Mouse (Mus musculus) MEL (cell line): ENCODE results near the gene Pygo2. TPM values are rescaled to one million over a fixed set of nuclear protein-coding genes. Genes with fewer than 3 reads are reported as not detected.

Experiments used
- DNase-seq: peaks from one replicate; pipeline ENCODE4 v3.0.0; 2011; ENCODE audit warnings: low read depth, low spot score
- H3K27ac ChIP-seq: 2 replicates; pipeline ENCODE4 v1.5.1; 2012; ENCODE audit warnings: low read depth, mild to moderate bottlenecking, control low read depth, low read length, moderate library complexity; ENCODE audit not compliant: control insufficient read depth
- H3K27me3 ChIP-seq, 2 experiments: fragments of 150-350 bp in 1 of 2; sonication (generic) in 1 of 2; 2 replicates each; pipeline ENCODE4 v1.6.1; 2012; ENCODE audit warnings: low read length in 2 of 2, mild to moderate bottlenecking in 2 of 2, improper control_type of control experiment in 1 of 2, moderate library complexity in 1 of 2; ENCODE audit not compliant: insufficient read depth in 2 of 2, control insufficient read depth in 1 of 2
- H3K36me3 ChIP-seq, 2 experiments: 2 replicates each; pipeline ENCODE4 v1.6.1; 2012 to 2014; ENCODE audit warnings: low read length in 2 of 2, improper control_type of control experiment in 1 of 2, inconsistent platforms in 1 of 2, mild to moderate bottlenecking in 1 of 2; ENCODE audit not compliant: insufficient read depth in 2 of 2, control insufficient read depth in 1 of 2
- H3K4me1 ChIP-seq, 2 experiments: fragments of 150-350 bp in 1 of 2; sonication (generic) in 1 of 2; 2 replicates each; pipeline ENCODE4 v1.6.1; 2012; ENCODE audit warnings: low read length in 2 of 2, improper control_type of control experiment in 1 of 2, mild to moderate bottlenecking in 1 of 2; ENCODE audit not compliant: insufficient read depth in 2 of 2, control insufficient read depth in 1 of 2
- H3K4me3 ChIP-seq, 2 experiments: fragments of 150-350 bp in 1 of 2; sonication (generic) in 1 of 2; 2 replicates each; pipeline ENCODE4 v1.5.1; 2012; ENCODE audit warnings: low read depth in 2 of 2, low read length in 2 of 2, mild to moderate bottlenecking in 2 of 2, moderate library complexity in 2 of 2, control low read depth in 1 of 2, improper control_type of control experiment in 1 of 2; ENCODE audit not compliant: control insufficient read depth in 1 of 2, insufficient read depth in 1 of 2
- H3K79me2 ChIP-seq: 2 replicates; pipeline ENCODE4 v1.6.1; 2012; ENCODE audit warnings: mild to moderate bottlenecking, low read length, moderate library complexity; ENCODE audit not compliant: control insufficient read depth, poor library complexity, insufficient read depth
- H3K9ac ChIP-seq: 2 replicates; pipeline ENCODE4 v1.6.1; 2012; ENCODE audit warnings: low read depth, mild to moderate bottlenecking, control low read depth, low read length, moderate library complexity; ENCODE audit not compliant: control insufficient read depth, poor library complexity, severe bottlenecking
- H3K9me3 ChIP-seq: fragments of 150-350 bp; sonication (generic); replicated peaks from 2 replicates; pipeline ENCODE4 v1.6.1; 2012; ENCODE audit warnings: mild to moderate bottlenecking, low read length, improper control_type of control experiment, moderate library complexity; ENCODE audit not compliant: insufficient read depth
- BHLHE40 ChIP-seq: IDR thresholded peaks from 2 replicates; pipeline ENCODE4 v1.6.1; 2012; ENCODE audit warnings: low read depth, mild to moderate bottlenecking, inconsistent platforms, low read length, improper control_type of control experiment, borderline replicate concordance
- CTCF ChIP-seq, 3 experiments: IDR thresholded peaks in 2 of 3; conservative IDR thresholded peaks in 1 of 3; 2 replicates each; pipeline ENCODE4 v1.5.1; 2011 to 2012; ENCODE audit warnings: low read length in 3 of 3, low read depth in 2 of 3, mild to moderate bottlenecking in 2 of 3, improper control_type of control experiment in 1 of 3, inconsistent platforms in 1 of 3, mixed read lengths in 1 of 3, moderate library complexity in 1 of 3; ENCODE audit not compliant: control insufficient read depth in 1 of 3, insufficient read depth in 1 of 3, poor library complexity in 1 of 3, severe bottlenecking in 1 of 3
- E2F4 ChIP-seq: IDR thresholded peaks from 2 replicates; pipeline ENCODE4 v1.6.1; 2011; ENCODE audit warnings: low read depth, low read length, improper control_type of control experiment, borderline replicate concordance
- ELF1 ChIP-seq: IDR thresholded peaks from 2 replicates; pipeline ENCODE4 v1.6.1; 2014; ENCODE audit warnings: low read depth, mild to moderate bottlenecking, inconsistent platforms, low read length, improper control_type of control experiment, moderate library complexity
- HCFC1 ChIP-seq: IDR thresholded peaks from 2 replicates; pipeline ENCODE4 v1.6.1; 2012; ENCODE audit warnings: low read depth, mild to moderate bottlenecking, inconsistent platforms, low read length, improper control_type of control experiment, moderate library complexity
- MAFK ChIP-seq: IDR thresholded peaks from 2 replicates; pipeline ENCODE4 v1.6.1; 2011; ENCODE audit warnings: low read depth, mild to moderate bottlenecking, low read length, improper control_type of control experiment, borderline replicate concordance
- MAZ ChIP-seq: IDR thresholded peaks from 2 replicates; pipeline ENCODE4 v1.6.1; 2012; ENCODE audit warnings: low read depth, mild to moderate bottlenecking, inconsistent platforms, low read length, improper control_type of control experiment
- MEF2A ChIP-seq: IDR thresholded peaks from 2 replicates; pipeline ENCODE4 v1.6.1; 2014; ENCODE audit warnings: low read depth, mild to moderate bottlenecking, inconsistent platforms, low read length, improper control_type of control experiment; ENCODE audit not compliant: poor library complexity, insufficient replicate concordance, severe bottlenecking; ENCODE audit errors: extremely low read depth
- MYB ChIP-seq: IDR thresholded peaks from 2 replicates; pipeline ENCODE4 v1.6.1; 2011; ENCODE audit warnings: mild to moderate bottlenecking, low read depth, low read length, improper control_type of control experiment
- MYC ChIP-seq: IDR thresholded peaks from 2 replicates; pipeline ENCODE4 v1.6.1; 2011; ENCODE audit warnings: low read depth, mild to moderate bottlenecking, low read length, improper control_type of control experiment, moderate library complexity
- NRF1 ChIP-seq: IDR thresholded peaks from 2 replicates; pipeline ENCODE4 v1.6.1; 2014; ENCODE audit warnings: low read depth, mild to moderate bottlenecking, inconsistent platforms, low read length, improper control_type of control experiment, moderate library complexity; ENCODE audit not compliant: poor library complexity, insufficient read depth, severe bottlenecking
- POLR2AphosphoS5 ChIP-seq: IDR thresholded peaks from 2 replicates; pipeline ENCODE4 v1.6.1; 2012; ENCODE audit warnings: low read depth, borderline replicate concordance, mild to moderate bottlenecking, inconsistent platforms, low read length, moderate library complexity, mixed read lengths
- RAD21 ChIP-seq: IDR thresholded peaks from 2 replicates; pipeline ENCODE4 v1.6.1; 2011; ENCODE audit warnings: mild to moderate bottlenecking, low read depth, low read length, improper control_type of control experiment
- RCOR1 ChIP-seq: IDR thresholded peaks from 2 replicates; pipeline ENCODE4 v1.6.1; 2012; ENCODE audit warnings: low read depth, mild to moderate bottlenecking, inconsistent platforms, low read length, improper control_type of control experiment
- SIN3A ChIP-seq: IDR thresholded peaks from 2 replicates; pipeline ENCODE4 v1.6.1; 2012; ENCODE audit warnings: low read length, improper control_type of control experiment, inconsistent platforms
- SMC3 ChIP-seq: IDR thresholded peaks from 2 replicates; pipeline ENCODE4 v1.6.1; 2011; ENCODE audit warnings: low read depth, low read length, improper control_type of control experiment
- ZC3H11A ChIP-seq: IDR thresholded peaks from 2 replicates; pipeline ENCODE4 v1.6.1; 2012; ENCODE audit warnings: low read depth, mild to moderate bottlenecking, inconsistent platforms, low read length, improper control_type of control experiment
- ZKSCAN1 ChIP-seq: IDR thresholded peaks from 2 replicates; pipeline ENCODE4 v1.6.1; 2012; ENCODE audit warnings: low read depth, mild to moderate bottlenecking, inconsistent platforms, low read length, improper control_type of control experiment, moderate library complexity
- ZMIZ1 ChIP-seq: IDR thresholded peaks from 2 replicates; pipeline ENCODE4 v1.6.1; 2012; ENCODE audit warnings: low read depth, mild to moderate bottlenecking, inconsistent platforms, low read length, improper control_type of control experiment, moderate library complexity
- ZNF384 ChIP-seq: IDR thresholded peaks from 2 replicates; pipeline ENCODE4 v1.6.1; 2012; ENCODE audit warnings: low read depth, mild to moderate bottlenecking, inconsistent platforms, low read length, improper control_type of control experiment
- polyA plus RNA-seq, 2 experiments: library from polyadenylated mRNA; stranded (reverse) in 1 of 2; unstranded in 1 of 2; fragments of >175 nt in 1 of 2; fragments of >200 nt in 1 of 2; gene quantifications; 2 replicates each; pipeline versions ENCODE4 v1.2.1 to v1.2.4; 2012; ENCODE audit warnings: low replicate concordance in 2 of 2, low read depth in 1 of 2; ENCODE audit not compliant: insufficient read length in 2 of 2, insufficient read depth in 1 of 2, missing spikeins in 1 of 2
- total RNA-seq: library from RNA; depleted of rRNA; stranded (reverse); fragments of 300-350 nt; gene quantifications from 2 replicates; pipeline ENCODE4 v1.2.3, GENCODE M21; 2012

Pygo2 gene
- total and polyA plus RNA-seq, 3 experiments: 50.3 to 61.1 TPM; not detected in 1

- TF ChIP-seq MAZ: peak; percentile 85
- TF ChIP-seq MEF2A: peak; percentile 4; the same call in 1 of the 2 replicates
- TF ChIP-seq ZNF384: peak; percentile 81
- no peak for TF ChIP-seq ELF1
- no peak for TF ChIP-seq MYB
- TF ChIP-seq MAFK: no peak
- peak; percentile 66 for TF ChIP-seq HCFC1
- TF ChIP-seq CTCF (IDR thresholded peaks at IDR 0.05 in 2 of 3, conservative IDR thresholded peaks at IDR 0.05 in 1 of 3; ENCODE audit: control insufficient read depth in 1 of 3, insufficient read depth in 1 of 3, low read depth in 2 of 3, low read length in 3 of 3, poor library complexity in 1 of 3, severe bottlenecking in 1 of 3): no peak
These were observed 29.2 kb downstream of the Pygo2 start (continued) for GRCm38 (mm10) chr3:89458965-89459807.

- no peak overlapping the region for H3K9ac ChIP-seq
- H3K4me1 ChIP-seq: peaks cover 0 to 8% of the 10 kb centered on the region in 2 experiments; a peak in 2 of 4 replicates
- TF ChIP-seq ZNF384 (no peak), MYC (no peak), ZMIZ1 (no peak), ZC3H11A (no peak), SMC3 (no peak), NRF1 (no peak), E2F4 (no peak), SIN3A (no peak), BHLHE40 (no peak), POLR2AphosphoS5 (no peak), ZKSCAN1 (no peak), RAD21 (no peak), RCOR1 (no peak), ELF1 (no peak)
- H3K36me3 ChIP-seq: peaks cover 0 to 3% of the 10 kb centered on the region in 2 experiments; a peak in 1 of 4 replicates
- H3K79me2 ChIP-seq: no peaks in the 10 kb centered on the region
- H3K27me3 ChIP-seq: no peaks in the 10 kb centered on the region
- no peak overlapping the region for H3K27ac ChIP-seq
- no peaks in the 10 kb centered on the region for H3K9me3 ChIP-seq
- H3K4me3 ChIP-seq: no peak overlapping the region
- no peak for DNase-seq
These were observed 38.3 kb downstream of the Pygo2 start for GRCm38 (mm10) chr3:89468268-89468667.
